Mouse (Mus musculus): ENCODE measurements around the gene Fam221a. TPM values are rescaled to one million over a fixed set of nuclear protein-coding genes. Genes with fewer than 3 reads are reported as not detected.

The Fam221a gene
- total and polyA plus RNA-seq, 2 experiments from 2014 or later = 3.2 to 4.8 TPM

DNA sequence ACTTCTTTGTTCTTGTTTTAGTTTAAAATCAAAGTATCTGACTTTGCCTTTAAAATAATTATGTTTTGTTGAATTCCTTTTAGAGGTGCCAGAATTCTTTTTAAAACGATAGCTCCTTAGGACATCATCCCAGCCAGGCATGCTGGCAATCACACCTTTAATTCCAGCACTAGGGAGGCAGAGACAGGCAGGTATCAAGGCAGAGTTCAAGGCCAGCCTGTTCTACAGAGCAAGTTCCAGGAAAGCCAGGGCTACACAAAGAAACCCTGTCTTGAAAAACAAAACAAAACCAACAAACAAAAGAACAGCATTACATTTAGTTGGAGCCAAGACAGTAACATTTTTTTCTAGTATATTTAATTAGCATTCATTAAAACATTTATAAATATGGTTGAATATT is 48.4 kb downstream of the Fam221a start:
- 70% methylated on average over 1 of the region's 1 CpGs for WGBS
- ATAC-seq (no peak), DNase-seq (no peak)
- no peaks in the 10 kb centered on the region for H3K36me3 ChIP-seq (ENCODE audit: insufficient read depth)
- H3K9me3 ChIP-seq (ENCODE audit: low read length) = no peaks in the 10 kb centered on the region
- H3K4me2 ChIP-seq (ENCODE audit: low read depth) = no peak overlapping the region
- no peak for TF ChIP-seq CTCF (IDR thresholded peaks at IDR 0.05; ENCODE audit: low read depth)
- H3K4me3 ChIP-seq (ENCODE audit: low read depth, low read length) = no peak overlapping the region
- H3K27me3 ChIP-seq (ENCODE audit: insufficient read depth, low read length) = no peaks in the 10 kb centered on the region
- no peak overlapping the region for H3K9ac ChIP-seq
- no peaks in the 10 kb centered on the region for H3K4me1 ChIP-seq (ENCODE audit: insufficient read depth)
- H3K27ac ChIP-seq (ENCODE audit: low read depth, low read length) = no peak overlapping the region

DNA sequence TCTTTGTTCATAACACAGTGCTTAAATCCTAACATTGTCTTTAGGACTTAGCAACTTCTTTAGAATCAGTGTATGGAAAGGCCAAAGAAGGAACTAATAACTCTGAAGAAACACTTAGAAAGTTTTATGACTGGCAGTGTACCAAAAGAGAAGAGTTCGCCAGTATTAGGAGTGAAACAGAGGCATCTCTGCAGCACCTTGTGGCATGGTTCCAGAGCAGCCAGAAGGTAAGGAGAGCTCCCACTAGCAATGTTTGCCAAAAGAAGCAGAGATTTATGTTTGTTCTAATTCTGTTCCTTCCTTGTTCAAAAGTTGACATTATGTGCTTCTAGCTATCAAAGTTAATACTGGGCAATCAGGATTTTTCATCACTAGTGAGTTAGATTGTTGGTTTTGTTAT is 69.8 kb downstream of the Fam221a start:
- DNase-seq = no peak
- WGBS = 72% methylated on average over 1 of the region's 1 CpGs
- Histone ChIP-seq H3K27ac (ENCODE audit: low read depth, low read length) (no peak overlapping the region), H3K4me2 (ENCODE audit: low read depth) (no peak overlapping the region), H3K4me1 (ENCODE audit: insufficient read depth) (no peaks in the 10 kb centered on the region), H3K36me3 (ENCODE audit: insufficient read depth) (no peaks in the 10 kb centered on the region), H3K4me3 (ENCODE audit: low read depth, low read length) (no peak overlapping the region), H3K9me3 (ENCODE audit: low read length) (no peaks in the 10 kb centered on the region), H3K27me3 (ENCODE audit: insufficient read depth, low read length) (no peaks in the 10 kb centered on the region), H3K9ac (no peak overlapping the region)
- TF ChIP-seq CTCF (IDR thresholded peaks at IDR 0.05; ENCODE audit: low read depth) = no peak
- ATAC-seq = no peak

Other genes starting within 250 kb of the Fam221a start
- 9.1 and 12.8 TPM in 2 replicates for gene Igf2bp3, start 152.8 kb upstream of the Fam221a start, total RNA-seq (2014; rRNA removed)
- gene Igf2bp3, start 152.8 kb upstream of the Fam221a start, polyA plus RNA-seq (2015; fragmentation: Nextera tagmentation; extraction: Ambion mirVana) = 12.3 and 13.5 TPM in 2 replicates
- gene Tra2a, start 103.7 kb upstream of the Fam221a start, total RNA-seq (2014; rRNA removed) = 75.7 and 81.7 TPM in 2 replicates
- gene Tra2a, start 103.7 kb upstream of the Fam221a start, polyA plus RNA-seq (2015; fragmentation: Nextera tagmentation; extraction: Ambion mirVana) = 43.5 and 45.9 TPM in 2 replicates
- gene Ccdc126, start 48.5 kb upstream of the Fam221a start, total RNA-seq (2014; rRNA removed) = 6.7 and 11.3 TPM in 2 replicates
- gene Ccdc126, start 48.5 kb upstream of the Fam221a start, polyA plus RNA-seq (2015; fragmentation: Nextera tagmentation; extraction: Ambion mirVana) = 8.1 and 8.4 TPM in 2 replicates
- gene Stk31, start 27.9 kb downstream of the Fam221a start, total RNA-seq (2014; rRNA removed) = 0.15 and 0.67 TPM in 2 replicates
- gene Stk31, start 27.9 kb downstream of the Fam221a start, polyA plus RNA-seq (2015; fragmentation: Nextera tagmentation; extraction: Ambion mirVana) = 0.05 TPM in 2 replicates